Mouse (Mus musculus): ENCODE data around the gene Wasf3. TPM values are rescaled to one million over a fixed set of nuclear protein-coding genes. Genes with fewer than 3 reads are reported as not detected.

The Wasf3 gene
- polyA plus RNA-seq, 1 experiment from 2014 or later = 0.31 TPM

GRCm38 (mm10) chr5:146416331-146417110 is 31.7 kb downstream of the Wasf3 start:
- H3K27ac ChIP-seq (ENCODE audit: low read length) = no peak overlapping the region
- no peaks in the 10 kb centered on the region for H3K9me3 ChIP-seq (ENCODE audit: low read length)
- H3K36me3 ChIP-seq (ENCODE audit: insufficient read depth, low read length) = no peaks in the 10 kb centered on the region
- H3K27me3 ChIP-seq (replicated peaks; ENCODE audit: insufficient read depth, low read length) = no peaks in the 10 kb centered on the region
- ATAC-seq (no peak), DNase-seq (ENCODE audit: low spot score) (no peak)
- no peak for TF ChIP-seq CTCF (IDR thresholded peaks at IDR 0.05)
- no peak for TF ChIP-seq EP300 (IDR thresholded peaks at IDR 0.05)
- 65% methylated on average over 20 of the region's 20 CpGs for WGBS
- no peak overlapping the region for H3K4me2 ChIP-seq (replicated peaks; ENCODE audit: low read depth, low read length)
- H3K9ac ChIP-seq (replicated peaks; ENCODE audit: low read depth) = no peak overlapping the region
- H3K4me3 ChIP-seq (ENCODE audit: low read depth, low read length) = no peak overlapping the region
- H3K4me1 ChIP-seq (ENCODE audit: insufficient read depth, low read depth, low read length) = no peaks in the 10 kb centered on the region

- Histone ChIP-seq H3K9me3 (ENCODE audit: low read length) (no peaks in the 10 kb centered on the region), H3K36me3 (ENCODE audit: insufficient read depth, low read length) (no peaks in the 10 kb centered on the region), H3K4me1 (ENCODE audit: insufficient read depth, low read depth, low read length) (no peaks in the 10 kb centered on the region), H3K4me2 (replicated peaks; ENCODE audit: low read depth, low read length) (no peak overlapping the region), H3K4me3 (ENCODE audit: low read depth, low read length) (no peak overlapping the region), H3K27me3 (replicated peaks; ENCODE audit: insufficient read depth, low read length) (no peaks in the 10 kb centered on the region), H3K9ac (replicated peaks; ENCODE audit: low read depth) (no peak overlapping the region), H3K27ac (ENCODE audit: low read length) (no peak overlapping the region)
- TF ChIP-seq CTCF (IDR thresholded peaks at IDR 0.05) (no peak), EP300 (IDR thresholded peaks at IDR 0.05) (no peak)
- ATAC-seq (no peak), DNase-seq (ENCODE audit: low spot score) (no peak)
- 50% methylated on average over 7 of the region's 7 CpGs for WGBS
Observed at GRCm38 (mm10) chr5:146418092-146418491, 33.3 kb downstream of the Wasf3 start.

- Histone ChIP-seq H3K27me3 (replicated peaks; ENCODE audit: insufficient read depth, low read length) (no peaks in the 10 kb centered on the region), H3K27ac (ENCODE audit: low read length) (no peak overlapping the region), H3K36me3 (ENCODE audit: insufficient read depth, low read length) (no peaks in the 10 kb centered on the region), H3K4me2 (replicated peaks; ENCODE audit: low read depth, low read length) (no peak overlapping the region), H3K9ac (replicated peaks; ENCODE audit: low read depth) (no peak overlapping the region), H3K4me3 (ENCODE audit: low read depth, low read length) (no peak overlapping the region), H3K4me1 (ENCODE audit: insufficient read depth, low read depth, low read length) (no peaks in the 10 kb centered on the region), H3K9me3 (ENCODE audit: low read length) (no peaks in the 10 kb centered on the region)
- DNase-seq (ENCODE audit: low spot score) = peak; percentile 66
- TF ChIP-seq EP300 (IDR thresholded peaks at IDR 0.05) (no peak), CTCF (IDR thresholded peaks at IDR 0.05) (peak; percentile 81)
- peak; percentile 41; the same call in 1 of the 2 replicates for ATAC-seq
- 39% methylated on average over 1 of the region's 1 CpGs for WGBS
Observed at GRCm38 (mm10) chr5:146420081-146420480, 35.3 kb downstream of the Wasf3 start.

GRCm38 (mm10) chr5:146424711-146425326 is 40.0 kb downstream of the Wasf3 start:
- no peaks in the 10 kb centered on the region for H3K27me3 ChIP-seq (replicated peaks; ENCODE audit: insufficient read depth, low read length)
- H3K36me3 ChIP-seq (ENCODE audit: insufficient read depth, low read length) = no peaks in the 10 kb centered on the region
- no peaks in the 10 kb centered on the region for H3K9me3 ChIP-seq (ENCODE audit: low read length)
- TF ChIP-seq EP300 (IDR thresholded peaks at IDR 0.05) (no peak), CTCF (IDR thresholded peaks at IDR 0.05) (no peak)
- peak; percentile 30; the same call in 1 of the 2 replicates for ATAC-seq
- no peak overlapping the region for H3K4me3 ChIP-seq (ENCODE audit: low read depth, low read length)
- H3K27ac ChIP-seq (ENCODE audit: low read length) = no peak overlapping the region
- H3K4me2 ChIP-seq (replicated peaks; ENCODE audit: low read depth, low read length) = no peak overlapping the region
- H3K9ac ChIP-seq (replicated peaks; ENCODE audit: low read depth) = no peak overlapping the region
- no peak for DNase-seq (ENCODE audit: low spot score)
- 46% methylated on average over 8 of the region's 8 CpGs for WGBS
- H3K4me1 ChIP-seq (ENCODE audit: insufficient read depth, low read depth, low read length) = no peaks in the 10 kb centered on the region

GRCm38 (mm10) chr5:146425656-146426055 is 40.9 kb downstream of the Wasf3 start:
- WGBS = 81% methylated on average over 4 of the region's 4 CpGs
- Histone ChIP-seq H3K4me1 (ENCODE audit: insufficient read depth, low read depth, low read length) (no peaks in the 10 kb centered on the region), H3K27me3 (replicated peaks; ENCODE audit: insufficient read depth, low read length) (no peaks in the 10 kb centered on the region), H3K4me2 (replicated peaks; ENCODE audit: low read depth, low read length) (no peak overlapping the region), H3K9me3 (ENCODE audit: low read length) (no peaks in the 10 kb centered on the region), H3K27ac (ENCODE audit: low read length) (no peak overlapping the region), H3K36me3 (ENCODE audit: insufficient read depth, low read length) (no peaks in the 10 kb centered on the region), H3K4me3 (ENCODE audit: low read depth, low read length) (no peak overlapping the region), H3K9ac (replicated peaks; ENCODE audit: low read depth) (no peak overlapping the region)
- ATAC-seq (no peak), DNase-seq (ENCODE audit: low spot score) (no peak)
- TF ChIP-seq CTCF (IDR thresholded peaks at IDR 0.05) (no peak), EP300 (IDR thresholded peaks at IDR 0.05) (no peak)

GRCm38 (mm10) chr5:146428109-146428508 is 43.3 kb downstream of the Wasf3 start:
- no peak overlapping the region for H3K9ac ChIP-seq (replicated peaks; ENCODE audit: low read depth)
- H3K27me3 ChIP-seq (replicated peaks; ENCODE audit: insufficient read depth, low read length) = no peaks in the 10 kb centered on the region
- H3K4me2 ChIP-seq (replicated peaks; ENCODE audit: low read depth, low read length) = no peak overlapping the region
- H3K4me3 ChIP-seq (ENCODE audit: low read depth, low read length) = no peak overlapping the region
- ATAC-seq = no peak
- no peaks in the 10 kb centered on the region for H3K4me1 ChIP-seq (ENCODE audit: insufficient read depth, low read depth, low read length)
- WGBS = 67% methylated on average over 4 of the region's 4 CpGs
- H3K36me3 ChIP-seq (ENCODE audit: insufficient read depth, low read length) = no peaks in the 10 kb centered on the region
- H3K27ac ChIP-seq (ENCODE audit: low read length) = no peak overlapping the region
- no peak for DNase-seq (ENCODE audit: low spot score)
- no peaks in the 10 kb centered on the region for H3K9me3 ChIP-seq (ENCODE audit: low read length)
- no peak for TF ChIP-seq EP300 (IDR thresholded peaks at IDR 0.05)
- TF ChIP-seq CTCF (IDR thresholded peaks at IDR 0.05) = no peak

Data from lung, postnatal 0 days (tissue).